Mouse (Mus musculus): ENCODE measurements around the gene Galnt10. TPM values are rescaled to one million over a fixed set of nuclear protein-coding genes. Genes with fewer than 3 reads are reported as not detected.

The Galnt10 gene
- 16.6 and 20.7 TPM in 2 replicates for polyA plus RNA-seq (2016; fragmentation: Nextera tagmentation; extraction: Ambion mirVana)

GRCm38 (mm10) chr11:57645018-57645559 lies at the start of gene Galnt10:
Gene Galnt10 (plus strand): TSS chr11:57645442.
- DNase-seq (ENCODE audit: low spot score), result peak; percentile 93
- peak within 1 kb of the TSS; percentile 96 for H3K27ac ChIP-seq
- 0 out of 2 replicates have a peak, but pooled peaks cover 4% of the 10 kb centered on the region for H3K36me3 ChIP-seq
- H3K4me3 ChIP-seq, result peak within 1 kb of the TSS; percentile 87
- peaks cover 10% of the 10 kb centered on the region; the same call in 1 of the 2 replicates for H3K27me3 ChIP-seq (ENCODE audit: insufficient read depth, poor library complexity, severe bottlenecking)
- peaks cover 45% of the 10 kb centered on the region for H3K4me1 ChIP-seq
- WGBS, result under 1% methylated on average over 53 of the region's 60 CpGs
- no peaks in the 10 kb centered on the region for H3K9me3 ChIP-seq

- peaks cover 16% of the 10 kb centered on the region; the same call in 1 of the 2 replicates for H3K27me3 ChIP-seq (ENCODE audit: insufficient read depth, poor library complexity, severe bottlenecking)
- no peak for DNase-seq (ENCODE audit: low spot score)
- H3K9me3 ChIP-seq, result no peaks in the 10 kb centered on the region
- peaks cover 12% of the 10 kb centered on the region for H3K4me1 ChIP-seq
- no peak overlapping the region for H3K27ac ChIP-seq
- no peak overlapping the region for H3K4me3 ChIP-seq
- WGBS, result 81% methylated on average over 5 of the region's 5 CpGs
- H3K36me3 ChIP-seq, result no peaks in the 10 kb centered on the region
Measured at GRCm38 (mm10) chr11:57595899-57596298, 49.3 kb upstream of the Galnt10 start.

GRCm38 (mm10) chr11:57598161-57598560 lies 47.1 kb upstream of the Galnt10 start:
- Histone ChIP-seq H3K4me3 (no peak overlapping the region), H3K27me3 (ENCODE audit: insufficient read depth, poor library complexity, severe bottlenecking) (peaks cover 26% of the 10 kb centered on the region; the same call in 1 of the 2 replicates), H3K27ac (no peak overlapping the region), H3K36me3 (no peaks in the 10 kb centered on the region), H3K4me1 (peaks cover 16% of the 10 kb centered on the region), H3K9me3 (no peaks in the 10 kb centered on the region)
- DNase-seq (ENCODE audit: low spot score), result no peak
- WGBS, result 70% methylated on average over 5 of the region's 5 CpGs

GRCm38 (mm10) chr11:57599304-57599703 lies 45.9 kb upstream of the Galnt10 start:
- Histone ChIP-seq H3K9me3 (no peaks in the 10 kb centered on the region), H3K4me3 (no peak overlapping the region), H3K27me3 (ENCODE audit: insufficient read depth, poor library complexity, severe bottlenecking) (peaks cover 28% of the 10 kb centered on the region; the same call in 1 of the 2 replicates), H3K27ac (no peak overlapping the region), H3K36me3 (no peaks in the 10 kb centered on the region), H3K4me1 (peaks cover 16% of the 10 kb centered on the region)
- no peak for DNase-seq (ENCODE audit: low spot score)
- 61% methylated on average over 6 of the region's 6 CpGs for WGBS

GRCm38 (mm10) chr11:57600113-57600512 lies 45.1 kb upstream of the Galnt10 start:
- WGBS, result 39% methylated on average over 8 of the region's 8 CpGs
- peaks cover 33% of the 10 kb centered on the region; the same call in 1 of the 2 replicates for H3K27me3 ChIP-seq (ENCODE audit: insufficient read depth, poor library complexity, severe bottlenecking)
- H3K27ac ChIP-seq, result no peak overlapping the region

GRCm38 (mm10) chr11:57600621-57601121 lies 44.6 kb upstream of the Galnt10 start:
- Histone ChIP-seq H3K4me3 (no peak overlapping the region), H3K27ac (no peak overlapping the region), H3K27me3 (ENCODE audit: insufficient read depth, poor library complexity, severe bottlenecking) (peaks cover 34% of the 10 kb centered on the region; the same call in 1 of the 2 replicates), H3K36me3 (no peaks in the 10 kb centered on the region), H3K9me3 (no peaks in the 10 kb centered on the region), H3K4me1 (peaks cover 16% of the 10 kb centered on the region)
- WGBS, result 19% methylated on average over 4 of the region's 4 CpGs
- no peak for DNase-seq (ENCODE audit: low spot score)

More at GRCm38 (mm10) chr11:57600113-57600512, 45.1 kb upstream of the Galnt10 start:
- H3K36me3 ChIP-seq, result no peaks in the 10 kb centered on the region
- peaks cover 16% of the 10 kb centered on the region for H3K4me1 ChIP-seq
- H3K4me3 ChIP-seq, result no peak overlapping the region
- no peaks in the 10 kb centered on the region for H3K9me3 ChIP-seq
- DNase-seq (ENCODE audit: low spot score), result no peak

- Histone ChIP-seq H3K4me1 (peaks cover 16% of the 10 kb centered on the region), H3K27ac (no peak overlapping the region), H3K27me3 (ENCODE audit: insufficient read depth, poor library complexity, severe bottlenecking) (peaks cover 44% of the 10 kb centered on the region; the same call in 1 of the 2 replicates), H3K36me3 (no peaks in the 10 kb centered on the region), H3K9me3 (no peaks in the 10 kb centered on the region), H3K4me3 (no peak overlapping the region)
- 55% methylated on average over 2 of the region's 2 CpGs for WGBS
- DNase-seq (ENCODE audit: low spot score), result no peak
Measured at GRCm38 (mm10) chr11:57601806-57602455, 43.3 kb upstream of the Galnt10 start.

- WGBS, result 68% methylated on average over 5 of the region's 5 CpGs
- no peaks in the 10 kb centered on the region for H3K36me3 ChIP-seq
- H3K4me1 ChIP-seq, result peaks cover 10% of the 10 kb centered on the region
- no peak for DNase-seq (ENCODE audit: low spot score)
- no peaks in the 10 kb centered on the region for H3K9me3 ChIP-seq
- peaks cover 44% of the 10 kb centered on the region; the same call in 1 of the 2 replicates for H3K27me3 ChIP-seq (ENCODE audit: insufficient read depth, poor library complexity, severe bottlenecking)
- H3K27ac ChIP-seq, result no peak overlapping the region
- H3K4me3 ChIP-seq, result no peak overlapping the region
Measured at GRCm38 (mm10) chr11:57605086-57605485, 40.2 kb upstream of the Galnt10 start.

GRCm38 (mm10) chr11:57605660-57606059 lies 39.6 kb upstream of the Galnt10 start:
- Histone ChIP-seq H3K9me3 (no peaks in the 10 kb centered on the region), H3K27me3 (ENCODE audit: insufficient read depth, poor library complexity, severe bottlenecking) (peaks cover 44% of the 10 kb centered on the region; the same call in 1 of the 2 replicates), H3K27ac (no peak overlapping the region), H3K4me3 (no peak overlapping the region), H3K36me3 (no peaks in the 10 kb centered on the region), H3K4me1 (peaks cover 7% of the 10 kb centered on the region)
- WGBS, result 77% methylated on average over 3 of the region's 3 CpGs
- DNase-seq (ENCODE audit: low spot score), result no peak

GRCm38 (mm10) chr11:57614502-57614901 lies 30.7 kb upstream of the Galnt10 start:
- H3K9me3 ChIP-seq, result no peaks in the 10 kb centered on the region
- H3K4me1 ChIP-seq, result peaks cover 28% of the 10 kb centered on the region
- peaks cover 18% of the 10 kb centered on the region for H3K27me3 ChIP-seq (ENCODE audit: insufficient read depth, poor library complexity, severe bottlenecking)
- DNase-seq (ENCODE audit: low spot score), result no peak
- no peak overlapping the region for H3K27ac ChIP-seq
- WGBS, result 73% methylated on average over 9 of the region's 9 CpGs
- no peaks in the 10 kb centered on the region for H3K36me3 ChIP-seq
- no peak overlapping the region for H3K4me3 ChIP-seq

- Histone ChIP-seq H3K27me3 (ENCODE audit: insufficient read depth, poor library complexity, severe bottlenecking) (peaks cover 18% of the 10 kb centered on the region), H3K4me1 (peaks cover 28% of the 10 kb centered on the region), H3K9me3 (no peaks in the 10 kb centered on the region), H3K27ac (no peak overlapping the region), H3K4me3 (no peak overlapping the region), H3K36me3 (no peaks in the 10 kb centered on the region)
- WGBS, result 71% methylated on average over 9 of the region's 9 CpGs
- no peak for DNase-seq (ENCODE audit: low spot score)
Measured at GRCm38 (mm10) chr11:57615286-57615685, 30.0 kb upstream of the Galnt10 start.

GRCm38 (mm10) chr11:57615871-57616270 lies 29.4 kb upstream of the Galnt10 start:
- H3K27me3 ChIP-seq (ENCODE audit: insufficient read depth, poor library complexity, severe bottlenecking), result peaks cover 18% of the 10 kb centered on the region
- no peak overlapping the region for H3K4me3 ChIP-seq
- H3K27ac ChIP-seq, result no peak overlapping the region
- H3K36me3 ChIP-seq, result no peaks in the 10 kb centered on the region
- DNase-seq (ENCODE audit: low spot score), result no peak
- H3K4me1 ChIP-seq, result peaks cover 28% of the 10 kb centered on the region
- WGBS, result 43% methylated on average over 13 of the region's 13 CpGs
- no peaks in the 10 kb centered on the region for H3K9me3 ChIP-seq
